Mouse (Mus musculus) lung, embryonic 15.5 days (tissue): ENCODE data around the gene Arhgap15. TPM values are rescaled to one million over a fixed set of nuclear protein-coding genes. Genes with fewer than 3 reads are reported as not detected.

ENCODE experiments used
- ATAC-seq: fragments of 200-750 bp; cut with Nextera tagmentation; 2 replicates; pipeline ENCODE4 v1.8.0; 2017; ENCODE audit warnings: moderate number of reproducible peaks, borderline replicate concordance; ENCODE audit not compliant: low FRiP score, low TSS enrichment; ENCODE audit errors: extremely low read depth
- H3K27ac ChIP-seq: fragments of 300-500 bp; sonication (generic); 2 replicates; pipeline ENCODE4 v1.5.1; 2015; ENCODE audit warnings: moderate library complexity, mild to moderate bottlenecking, inconsistent platforms
- H3K27me3 ChIP-seq: fragments of 300-500 bp; sonication (generic); 2 replicates; pipeline ENCODE4 v1.6.1; 2015; ENCODE audit warnings: inconsistent platforms
- H3K36me3 ChIP-seq: fragments of 300-500 bp; sonication (generic); 2 replicates; pipeline ENCODE4 v1.6.1; 2015; ENCODE audit warnings: inconsistent platforms
- H3K4me1 ChIP-seq: fragments of 300-500 bp; sonication (generic); 2 replicates; pipeline ENCODE4 v1.6.1; 2015; ENCODE audit warnings: inconsistent platforms
- H3K4me2 ChIP-seq: fragments of 300-500 bp; sonication (generic); 2 replicates; pipeline ENCODE4 v1.6.1; 2015; ENCODE audit warnings: inconsistent platforms, mild to moderate bottlenecking, moderate library complexity
- H3K4me3 ChIP-seq: fragments of 300-500 bp; sonication (generic); 2 replicates; pipeline ENCODE4 v1.5.1; 2015; ENCODE audit warnings: mild to moderate bottlenecking, inconsistent platforms
- H3K9ac ChIP-seq: fragments of 300-500 bp; sonication (generic); 2 replicates; pipeline ENCODE4 v1.6.1; 2015; ENCODE audit warnings: inconsistent platforms
- H3K9me3 ChIP-seq: fragments of 300-500 bp; sonication (generic); 2 replicates; pipeline ENCODE4 v1.6.1; 2016; ENCODE audit warnings: inconsistent platforms
- WGBS: fragments of 180-500 bp; shearing (Covaris S2); methylation state at CpG from one replicate; pipeline ENCODE4 v1.1.7; 2015; 5-methylcytosine and 5-hydroxymethylcytosine counted together
- polyA plus RNA-seq: library from polyadenylated mRNA; unstranded; fragments of >200 nt; fragmentation: Nextera tagmentation; extraction: Ambion mirVana; gene quantifications from 2 replicates; pipeline ENCODE4 v1.2.1, GENCODE M21; 2015

Gene Arhgap15
- polyA plus RNA-seq, 1 experiment from 2014 or later, result 2.4 TPM

GRCm38 (mm10) chr2:43739190-43739818, 9.3 kb upstream of the Arhgap15 start:
- H3K36me3 ChIP-seq, result no peaks in the 10 kb centered on the region
- H3K27me3 ChIP-seq, result no peaks in the 10 kb centered on the region
- H3K9ac ChIP-seq, result no peak overlapping the region
- H3K4me3 ChIP-seq, result no peak overlapping the region
- no peak for ATAC-seq
- H3K4me1 ChIP-seq, result no peaks in the 10 kb centered on the region
- no peak overlapping the region for H3K27ac ChIP-seq
- no peak overlapping the region for H3K4me2 ChIP-seq
- H3K9me3 ChIP-seq, result no peaks in the 10 kb centered on the region
- WGBS, result 61% methylated on average over 9 of the region's 9 CpGs

GRCm38 (mm10) chr2:43749321-43749720, 697 bp downstream of the Arhgap15 start:
- H3K4me1 ChIP-seq, result no peaks in the 10 kb centered on the region
- no peaks in the 10 kb centered on the region for H3K9me3 ChIP-seq
- no peaks in the 10 kb centered on the region for H3K27me3 ChIP-seq
- no peak overlapping the region for H3K9ac ChIP-seq
- H3K4me3 ChIP-seq, result no peak overlapping the region
- ATAC-seq, result no peak
- 64% methylated on average over 3 of the region's 3 CpGs for WGBS
- H3K4me2 ChIP-seq, result no peak overlapping the region
- H3K36me3 ChIP-seq, result no peaks in the 10 kb centered on the region
- H3K27ac ChIP-seq, result no peak overlapping the region

DNA sequence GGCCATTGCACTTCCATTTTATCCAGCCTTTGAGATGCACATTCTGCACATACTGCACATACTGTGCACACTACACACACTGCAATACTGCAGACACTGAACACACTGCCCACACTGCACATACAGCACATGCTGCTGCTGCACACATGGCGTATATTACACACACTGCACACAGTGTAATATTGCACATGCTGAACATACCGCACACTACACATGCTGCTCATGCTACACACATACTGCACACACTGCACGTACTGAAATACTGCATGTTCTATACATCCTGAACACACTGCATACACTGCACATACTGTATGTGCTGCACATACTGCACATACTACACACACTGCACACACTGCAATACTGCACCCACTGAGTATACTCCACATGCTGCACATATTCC, 7.3 kb downstream of the Arhgap15 start:
- H3K27me3 ChIP-seq, result no peaks in the 10 kb centered on the region
- no peaks in the 10 kb centered on the region for H3K36me3 ChIP-seq
- WGBS, result 94% methylated on average over 3 of the region's 3 CpGs
- H3K27ac ChIP-seq, result no peak overlapping the region
- no peak for ATAC-seq
- no peak overlapping the region for H3K4me2 ChIP-seq
- H3K9me3 ChIP-seq, result no peaks in the 10 kb centered on the region
- no peaks in the 10 kb centered on the region for H3K4me1 ChIP-seq
- H3K4me3 ChIP-seq, result no peak overlapping the region
- no peak overlapping the region for H3K9ac ChIP-seq

- no peak overlapping the region for H3K9ac ChIP-seq
- H3K4me1 ChIP-seq, result no peaks in the 10 kb centered on the region
- no peaks in the 10 kb centered on the region for H3K27me3 ChIP-seq
- no peaks in the 10 kb centered on the region for H3K9me3 ChIP-seq
- 58% methylated on average over 2 of the region's 2 CpGs for WGBS
- no peaks in the 10 kb centered on the region for H3K36me3 ChIP-seq
- H3K27ac ChIP-seq, result no peak overlapping the region
- no peak overlapping the region for H3K4me3 ChIP-seq
- H3K4me2 ChIP-seq, result no peak overlapping the region
- ATAC-seq, result no peak
Measured at GRCm38 (mm10) chr2:43756626-43757025, 8.0 kb downstream of the Arhgap15 start.

DNA sequence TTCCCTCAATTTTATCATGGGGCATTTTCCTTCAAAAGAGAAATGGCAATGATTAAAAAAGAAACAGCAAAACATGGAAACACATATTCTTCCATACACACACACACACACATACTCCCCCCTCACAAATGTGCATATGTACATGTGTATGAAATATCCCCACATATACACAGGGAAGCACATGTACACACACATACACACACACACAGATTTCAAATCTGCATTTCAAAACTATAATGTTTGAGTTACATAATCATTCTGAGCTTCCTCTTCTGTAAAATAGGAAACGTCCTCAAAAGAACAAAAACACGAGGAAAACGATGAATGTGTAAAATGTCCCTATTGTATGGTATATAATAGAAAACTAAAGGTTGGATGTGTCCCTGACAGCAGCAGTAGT, 13.1 kb downstream of the Arhgap15 start:
- H3K27me3 ChIP-seq, result no peaks in the 10 kb centered on the region
- H3K4me2 ChIP-seq, result no peak overlapping the region
- no peaks in the 10 kb centered on the region for H3K9me3 ChIP-seq
- no peaks in the 10 kb centered on the region for H3K36me3 ChIP-seq
- H3K4me1 ChIP-seq, result no peaks in the 10 kb centered on the region
- H3K27ac ChIP-seq, result no peak overlapping the region
- 83% methylated on average over 3 of the region's 3 CpGs for WGBS
- no peak for ATAC-seq
- H3K4me3 ChIP-seq, result no peak overlapping the region
- H3K9ac ChIP-seq, result no peak overlapping the region

- Histone ChIP-seq H3K27me3 (no peaks in the 10 kb centered on the region), H3K9me3 (no peaks in the 10 kb centered on the region), H3K4me1 (no peaks in the 10 kb centered on the region), H3K4me3 (no peak overlapping the region), H3K27ac (no peak overlapping the region), H3K36me3 (no peaks in the 10 kb centered on the region), H3K9ac (no peak overlapping the region), H3K4me2 (no peak overlapping the region)
- whole genome bisulfite sequencing, result 69% methylated on average over 5 of the region's 5 CpGs
- no peak for ATAC-seq
Measured at GRCm38 (mm10) chr2:43763279-43763678, 14.7 kb downstream of the Arhgap15 start.

GRCm38 (mm10) chr2:43764456-43764855, 15.8 kb downstream of the Arhgap15 start:
- ATAC-seq, result no peak
- 75% methylated on average over 1 of the region's 1 CpGs for WGBS

GRCm38 (mm10) chr2:43766200-43766599, 17.6 kb downstream of the Arhgap15 start:
- no peak overlapping the region for H3K4me3 ChIP-seq
- no peaks in the 10 kb centered on the region for H3K9me3 ChIP-seq
- no peaks in the 10 kb centered on the region for H3K36me3 ChIP-seq
- 80% methylated on average over 3 of the region's 3 CpGs for WGBS
- no peak for ATAC-seq
- H3K9ac ChIP-seq, result no peak overlapping the region
- no peak overlapping the region for H3K4me2 ChIP-seq
- H3K4me1 ChIP-seq, result no peaks in the 10 kb centered on the region
- no peak overlapping the region for H3K27ac ChIP-seq
- H3K27me3 ChIP-seq, result no peaks in the 10 kb centered on the region

More at GRCm38 (mm10) chr2:43764456-43764855, 15.8 kb downstream of the Arhgap15 start:
- Histone ChIP-seq H3K27me3 (no peaks in the 10 kb centered on the region), H3K36me3 (no peaks in the 10 kb centered on the region), H3K4me3 (no peak overlapping the region), H3K27ac (no peak overlapping the region), H3K4me2 (no peak overlapping the region), H3K9me3 (no peaks in the 10 kb centered on the region), H3K9ac (no peak overlapping the region), H3K4me1 (no peaks in the 10 kb centered on the region)

DNA sequence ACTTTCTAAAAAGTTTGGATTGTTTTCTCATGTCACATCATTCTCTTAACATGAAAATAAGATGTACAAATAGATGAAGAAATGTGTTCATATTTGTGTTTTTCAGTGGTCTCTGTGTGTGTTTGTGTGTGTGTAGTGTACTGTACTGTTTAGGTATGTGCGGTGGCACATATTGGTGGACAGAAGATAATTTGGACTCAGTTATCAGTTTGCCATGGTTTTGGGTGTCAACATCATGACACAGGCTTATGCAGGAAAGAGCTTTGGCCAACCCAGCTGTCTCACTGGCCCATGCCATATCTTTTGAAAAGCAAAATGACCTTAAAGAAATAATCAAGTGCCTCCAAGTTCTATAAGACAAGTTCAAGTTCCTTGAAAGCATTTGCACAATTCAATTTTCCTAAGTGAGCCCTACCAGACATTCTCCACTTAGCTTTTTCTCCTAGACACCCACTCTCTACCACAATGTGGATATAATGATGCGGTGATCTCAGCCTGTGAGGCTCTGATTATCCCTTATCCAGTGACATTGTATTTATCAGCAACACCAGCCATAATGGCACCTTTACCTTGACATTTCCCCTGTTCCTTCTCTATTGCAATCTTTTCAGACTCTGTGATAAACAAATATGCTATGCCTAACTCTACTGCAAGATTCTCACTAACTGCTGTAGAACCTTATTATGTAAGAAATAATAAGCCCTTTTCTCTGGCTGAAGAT, 21.4 kb downstream of the Arhgap15 start:
- Histone ChIP-seq H3K27ac (no peak overlapping the region), H3K36me3 (no peaks in the 10 kb centered on the region), H3K9ac (no peak overlapping the region), H3K4me1 (no peaks in the 10 kb centered on the region), H3K4me3 (no peak overlapping the region), H3K27me3 (no peaks in the 10 kb centered on the region), H3K9me3 (no peaks in the 10 kb centered on the region), H3K4me2 (no peak overlapping the region)
- 81% methylated on average over 2 of the region's 2 CpGs for WGBS
- ATAC-seq, result no peak

DNA sequence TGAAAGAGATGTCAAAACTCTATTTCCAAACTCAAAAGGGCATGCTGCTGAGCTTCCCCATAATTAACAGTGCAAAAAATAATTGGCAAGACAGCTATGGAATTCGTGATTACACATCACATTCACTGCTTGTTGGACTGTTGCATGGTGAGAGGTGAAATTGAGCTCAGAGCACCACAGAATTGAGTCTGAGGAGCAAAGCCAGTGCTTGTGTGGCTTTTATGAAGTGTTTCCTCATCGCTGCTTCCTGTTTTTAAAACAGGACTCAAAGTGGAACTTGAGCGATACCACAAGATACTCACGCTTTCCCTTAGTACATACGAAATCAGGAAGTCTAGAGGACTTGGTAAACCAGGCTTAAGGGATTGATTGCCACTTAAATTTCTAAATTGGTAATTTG, 24.0 kb downstream of the Arhgap15 start:
- no peak overlapping the region for H3K4me3 ChIP-seq
- no peak overlapping the region for H3K27ac ChIP-seq
- WGBS, result 56% methylated on average over 5 of the region's 5 CpGs
- H3K9ac ChIP-seq, result no peak overlapping the region
- H3K4me2 ChIP-seq, result no peak overlapping the region
- ATAC-seq, result peak; percentile 79; the same call in 1 of the 2 replicates
- no peaks in the 10 kb centered on the region for H3K9me3 ChIP-seq
- no peaks in the 10 kb centered on the region for H3K27me3 ChIP-seq
- H3K4me1 ChIP-seq, result no peaks in the 10 kb centered on the region
- H3K36me3 ChIP-seq, result no peaks in the 10 kb centered on the region

DNA sequence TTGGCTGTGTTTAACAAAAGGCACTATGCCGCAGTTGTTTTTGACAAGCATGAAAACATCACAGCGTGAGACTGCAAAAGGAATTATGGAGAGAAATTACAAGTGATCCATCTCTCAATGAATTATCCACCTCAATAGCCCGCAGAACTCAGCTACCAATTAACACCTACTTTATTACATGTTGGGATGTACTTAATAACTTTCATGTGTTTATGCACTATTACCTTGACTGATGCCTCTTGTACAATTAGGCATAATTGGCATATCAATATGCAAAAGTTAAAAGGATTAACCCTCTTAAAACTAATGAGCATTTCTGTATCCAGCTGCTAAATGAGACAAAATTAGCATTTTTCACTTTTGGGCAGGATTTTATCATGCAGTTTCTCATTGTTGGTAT, 33.5 kb downstream of the Arhgap15 start:
- WGBS, result 70% methylated on average over 3 of the region's 3 CpGs
- Histone ChIP-seq H3K27me3 (no peaks in the 10 kb centered on the region), H3K27ac (no peak overlapping the region), H3K9ac (no peak overlapping the region), H3K4me2 (no peak overlapping the region), H3K36me3 (no peaks in the 10 kb centered on the region), H3K9me3 (no peaks in the 10 kb centered on the region), H3K4me1 (no peaks in the 10 kb centered on the region; the same call in none of the 2 replicates), H3K4me3 (no peak overlapping the region)
- ATAC-seq, result no peak
